Mouse (Mus musculus) heart, embryonic 14.5 days (tissue): ENCODE measurements around the gene Ptges3l. TPM values are rescaled to one million over a fixed set of nuclear protein-coding genes. Genes with fewer than 3 reads are reported as not detected.
"Not testable (repeated sequence)": the region's sequence is repeated elsewhere in the genome, so short reads cannot be mapped to it uniquely, and the experiment has no call there.

ENCODE experiments used
- ATAC-seq: fragments of 200-750 bp; cut with Nextera tagmentation; 2 replicates; pipeline ENCODE4 v1.8.0; 2017; ENCODE audit warnings: low read depth, moderate TSS enrichment; ENCODE audit not compliant: insufficient number of reproducible peaks, insufficient read depth, low FRiP score
- H3K27ac ChIP-seq, 2 experiments: fragments of 200-500 bp in 1 of 2; fragments of 300-500 bp in 1 of 2; sonication (generic) in 1 of 2; replicated peaks in 1 of 2; 2 replicates each; pipeline ENCODE4 v1.5.1; 2012 to 2014; ENCODE audit warnings: low read depth in 2 of 2, low read length in 2 of 2, control low read depth in 1 of 2, mild to moderate bottlenecking in 1 of 2, mixed read lengths in 1 of 2; ENCODE audit not compliant: control insufficient read depth in 1 of 2, insufficient read depth in 1 of 2
- H3K27me3 ChIP-seq: fragments of 300-500 bp; sonication (generic); 2 replicates; pipeline ENCODE4 v1.6.1; 2014; ENCODE audit warnings: mild to moderate bottlenecking, low read length, control low read depth; ENCODE audit not compliant: control insufficient read depth, insufficient read depth
- H3K36me3 ChIP-seq: fragments of 300-500 bp; sonication (generic); 2 replicates; pipeline ENCODE4 v1.6.1; 2014; ENCODE audit warnings: mild to moderate bottlenecking, control low read depth, low read length, mixed read lengths; ENCODE audit not compliant: control insufficient read depth, insufficient read depth
- H3K4me1 ChIP-seq, 2 experiments: fragments of 200-500 bp in 1 of 2; fragments of 300-500 bp in 1 of 2; sonication (generic) in 1 of 2; 2 replicates each; pipeline ENCODE4 v1.6.1; 2012 to 2014; ENCODE audit warnings: low read length in 2 of 2, control low read depth in 1 of 2, mixed read lengths in 1 of 2; ENCODE audit not compliant: control insufficient read depth in 2 of 2, insufficient read depth in 2 of 2
- H3K4me2 ChIP-seq: fragments of 300-500 bp; sonication (generic); 2 replicates; pipeline ENCODE4 v1.6.1; 2014; ENCODE audit warnings: mild to moderate bottlenecking, low read length
- H3K4me3 ChIP-seq, 2 experiments: fragments of 200-500 bp in 1 of 2; fragments of 300-500 bp in 1 of 2; sonication (generic) in 1 of 2; 2 replicates each; pipeline ENCODE4 v1.5.1; 2012 to 2014; ENCODE audit warnings: low read length in 2 of 2, mild to moderate bottlenecking in 2 of 2, control low read depth in 1 of 2, low read depth in 1 of 2, moderate library complexity in 1 of 2; ENCODE audit not compliant: control insufficient read depth in 1 of 2, insufficient read depth in 1 of 2
- H3K9ac ChIP-seq: fragments of 300-500 bp; sonication (generic); 2 replicates; pipeline ENCODE4 v1.6.1; 2014; ENCODE audit warnings: mild to moderate bottlenecking, low read length
- H3K9me3 ChIP-seq: fragments of 300-500 bp; sonication (generic); 2 replicates; pipeline ENCODE4 v1.6.1; 2016; ENCODE audit warnings: low read length, control low read depth; ENCODE audit not compliant: control insufficient read depth
- WGBS: fragments of 180-500 bp; shearing (Covaris S2); extraction: QIAGEN DNeasy Blood & Tissue Kit; methylation state at CpG from one replicate; pipeline ENCODE4 v1.1.7; 2014; 5-methylcytosine and 5-hydroxymethylcytosine counted together
- polyA plus RNA-seq: library from polyadenylated mRNA; unstranded; fragments of >200 nt; fragmentation: Nextera tagmentation; extraction: Ambion mirVana; gene quantifications from 2 replicates; pipeline ENCODE4 v1.2.1, GENCODE M21; 2014

Ptges3l gene
- polyA plus RNA-seq, result 81.7 and 96.0 TPM in 2 replicates

DNA sequence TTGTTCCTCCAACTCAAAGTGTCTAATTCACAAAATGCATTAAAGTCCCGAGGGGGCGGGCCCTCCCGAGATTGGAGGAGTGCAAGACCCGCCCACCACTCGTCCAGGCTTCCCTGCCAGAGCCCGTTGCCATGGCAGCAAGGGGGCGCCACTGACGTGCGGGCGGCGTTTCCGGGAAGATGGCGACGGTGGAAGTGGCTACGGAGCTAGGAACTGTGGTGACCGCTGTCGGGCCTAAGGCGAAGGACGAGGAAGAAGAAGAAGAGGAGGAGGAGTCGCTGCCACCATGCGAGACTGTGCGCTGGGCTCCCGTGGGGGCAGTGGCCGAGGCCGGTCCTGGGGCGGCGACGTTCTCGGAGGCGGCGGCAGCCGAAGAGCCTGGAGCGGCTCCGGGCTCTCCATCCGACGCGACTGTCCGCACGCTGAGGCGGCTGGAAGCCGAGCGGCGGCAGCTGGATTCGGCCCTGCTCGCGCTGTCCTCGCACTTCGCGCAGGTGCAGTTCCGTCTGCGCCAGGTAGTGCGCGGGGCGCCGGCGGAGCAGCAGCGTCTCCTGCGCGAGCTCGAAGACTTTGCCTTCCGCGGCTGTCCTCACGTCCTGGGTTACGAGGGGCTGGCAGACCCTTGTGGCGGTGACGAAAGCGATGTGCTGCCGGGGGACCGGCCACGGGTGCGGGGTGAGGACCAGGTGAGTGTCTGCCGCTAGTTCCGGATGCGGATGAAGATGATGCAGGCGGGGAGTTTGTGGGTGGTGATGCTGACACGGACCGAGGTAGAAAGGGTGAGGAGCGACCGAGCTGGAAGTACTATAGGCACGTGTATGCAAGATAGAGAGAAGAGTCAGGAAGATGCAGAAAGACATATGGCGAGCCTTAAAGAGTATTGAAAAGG, at the start of gene Ptges3l, which contains the start of gene Rundc1:
TSS of gene Ptges3l (minus strand) at position 409 of the 889 bp plus-strand sequence.
TSS of gene Rundc1 (plus strand) at position 161 of the 889 bp plus-strand sequence.
- peak within 1 kb of the TSS; percentile 87 for H3K9ac ChIP-seq
- H3K27me3 ChIP-seq, result no peaks in the 10 kb centered on the region
- H3K4me3 ChIP-seq, result peak within 1 kb of the TSS; percentile 83 to 93
- peaks cover 31% of the 10 kb centered on the region for H3K36me3 ChIP-seq
- H3K4me2 ChIP-seq, result peak within 1 kb of the TSS; percentile 91
- H3K27ac ChIP-seq, result peak within 1 kb of the TSS; percentile 95 to 96
- ATAC-seq, result peak; percentile 88
- under 1% methylated on average over 80 of the region's 81 CpGs for whole genome bisulfite sequencing
- no peaks in the 10 kb centered on the region for H3K9me3 ChIP-seq
- peaks cover 3 to 21% of the 10 kb centered on the region in 2 experiments for H3K4me1 ChIP-seq

DNA sequence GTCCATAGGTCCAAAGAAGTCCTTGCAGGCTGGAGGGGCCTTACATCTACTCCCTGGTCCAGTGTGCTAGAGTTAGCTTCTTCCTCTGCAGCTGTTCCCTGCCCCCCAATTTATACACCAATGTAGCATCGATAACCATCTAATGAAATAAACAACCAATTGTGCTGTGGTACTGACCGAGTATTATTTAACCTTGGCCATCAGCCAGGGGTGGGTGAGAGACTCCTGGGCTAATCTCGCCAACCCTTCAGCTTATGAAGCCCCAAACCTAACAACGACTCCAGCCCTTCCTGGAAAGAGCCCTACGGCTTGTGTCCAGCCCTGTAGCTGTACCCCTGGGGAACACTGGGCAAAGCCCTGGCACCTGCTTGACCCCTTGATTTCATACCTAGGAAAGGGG, 49.2 kb upstream of the Ptges3l start:
- Histone ChIP-seq H3K4me3 (no peak overlapping the region), H3K4me2 (no peak overlapping the region), H3K9ac (no peak overlapping the region), H3K9me3 (no peaks in the 10 kb centered on the region), H3K4me1 (peaks cover 6 to 14% of the 10 kb centered on the region in 2 experiments), H3K27me3 (no peaks in the 10 kb centered on the region), H3K27ac (no peak overlapping the region), H3K36me3 (no peaks in the 10 kb centered on the region)
- no peak for ATAC-seq
- WGBS, result 57% methylated on average over 5 of the region's 5 CpGs

GRCm38 (mm10) chr11:101473686-101474085, 48.6 kb upstream of the Ptges3l start:
- peaks cover 4 to 11% of the 10 kb centered on the region in 2 experiments for H3K4me1 ChIP-seq
- not testable (repeated sequence) for H3K36me3 ChIP-seq, H3K9ac ChIP-seq, H3K4me2 ChIP-seq, H3K27ac ChIP-seq, H3K27me3 ChIP-seq, H3K9me3 ChIP-seq, H3K4me3 ChIP-seq, ATAC-seq
- WGBS, result 72% methylated on average over 1 of the region's 1 CpGs

DNA sequence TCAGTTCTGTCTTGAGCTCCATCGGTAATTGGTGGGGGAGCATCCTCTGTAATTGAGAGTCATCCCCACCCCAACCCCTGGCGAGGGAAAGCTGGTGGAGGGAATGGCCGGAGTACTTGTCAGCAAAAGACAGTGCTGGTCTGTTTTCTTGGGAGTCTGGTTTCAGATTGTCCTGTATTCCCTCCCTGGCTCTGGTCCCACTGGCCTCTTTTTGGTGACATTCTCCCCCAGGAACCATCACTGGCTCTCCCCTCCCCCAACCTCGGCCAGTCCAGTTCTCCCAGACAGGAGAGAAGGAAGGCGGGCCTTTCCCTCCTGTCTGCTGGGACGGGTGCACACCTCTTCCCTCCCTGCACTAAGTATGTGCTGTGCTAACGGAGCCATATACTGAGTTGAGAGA, 47.2 kb upstream of the Ptges3l start:
- WGBS, result 51% methylated on average over 7 of the region's 7 CpGs
- no peaks in the 10 kb centered on the region for H3K27me3 ChIP-seq
- H3K4me2 ChIP-seq, result no peak overlapping the region
- peaks cover 9 to 12% of the 10 kb centered on the region in 2 experiments for H3K4me1 ChIP-seq
- no peaks in the 10 kb centered on the region for H3K36me3 ChIP-seq
- no peak for ATAC-seq
- H3K27ac ChIP-seq, result no peak overlapping the region
- no peaks in the 10 kb centered on the region for H3K9me3 ChIP-seq
- no peak overlapping the region for H3K9ac ChIP-seq
- H3K4me3 ChIP-seq, result no peak overlapping the region

GRCm38 (mm10) chr11:101471926-101472325, 46.8 kb upstream of the Ptges3l start:
- ATAC-seq, result no peak
- 41% methylated on average over 3 of the region's 3 CpGs for WGBS
- Histone ChIP-seq H3K27ac (no peak overlapping the region), H3K27me3 (no peaks in the 10 kb centered on the region), H3K4me3 (no peak overlapping the region), H3K4me2 (no peak overlapping the region), H3K9me3 (no peaks in the 10 kb centered on the region), H3K9ac (no peak overlapping the region), H3K4me1 (peaks cover 11 to 12% of the 10 kb centered on the region in 2 experiments), H3K36me3 (no peaks in the 10 kb centered on the region)

- H3K4me1 ChIP-seq, result peaks cover 12 to 17% of the 10 kb centered on the region in 2 experiments
- no peaks in the 10 kb centered on the region for H3K36me3 ChIP-seq
- no peaks in the 10 kb centered on the region for H3K27me3 ChIP-seq
- no peak for ATAC-seq
- 33% methylated on average over 7 of the region's 7 CpGs for WGBS
- peak overlapping the region in 1 of 2 experiments; percentile 33; a peak in 1 of 4 replicates for H3K27ac ChIP-seq
- H3K4me2 ChIP-seq, result no peak overlapping the region
- peak overlapping the region; percentile 30; the same call in 1 of the 2 replicates for H3K9ac ChIP-seq
- H3K9me3 ChIP-seq, result no peaks in the 10 kb centered on the region
- no peak overlapping the region for H3K4me3 ChIP-seq
Measured at GRCm38 (mm10) chr11:101470206-101470605, 45.1 kb upstream of the Ptges3l start.

GRCm38 (mm10) chr11:101469155-101469554, 44.0 kb upstream of the Ptges3l start:
- ATAC-seq, result no peak
- H3K27ac ChIP-seq, result no peak overlapping the region

More at GRCm38 (mm10) chr11:101469155-101469554, 44.0 kb upstream of the Ptges3l start:
- WGBS, result 66% methylated on average over 4 of the region's 4 CpGs
- Histone ChIP-seq H3K4me2 (peak overlapping the region; percentile 98), H3K9me3 (no peaks in the 10 kb centered on the region), H3K36me3 (no peaks in the 10 kb centered on the region), H3K4me1 (peaks cover 15 to 25% of the 10 kb centered on the region in 2 experiments), H3K4me3 (peak overlapping the region in 1 of 2 experiments; percentile 77; a peak in 2 of 4 replicates), H3K9ac (no peak overlapping the region), H3K27me3 (no peaks in the 10 kb centered on the region)
